Mouse (Mus musculus): ENCODE data around the gene Dnm3. TPM values are rescaled to one million over a fixed set of nuclear protein-coding genes. Genes with fewer than 3 reads are reported as not detected.

Gene Dnm3
- polyA plus RNA-seq, 1 experiment from 2014 or later = 3.3 TPM

- DNase-seq (ENCODE audit: low spot score) = no peak
- Histone ChIP-seq H3K36me3 (ENCODE audit: control insufficient read depth, insufficient read depth, low read length) (no peaks in the 10 kb centered on the region), H3K4me3 (ENCODE audit: low read depth, low read length) (no peak overlapping the region), H3K9me3 (ENCODE audit: control insufficient read depth, low read length) (no peaks in the 10 kb centered on the region), H3K4me2 (no peak overlapping the region), H3K9ac (ENCODE audit: low read depth, low read length) (no peak overlapping the region), H3K27me3 (replicated peaks; ENCODE audit: control insufficient read depth, insufficient read depth, low read length) (no peaks in the 10 kb centered on the region), H3K4me1 (replicated peaks; ENCODE audit: control insufficient read depth, insufficient read depth, low read length) (peaks cover 3% of the 10 kb centered on the region), H3K27ac (ENCODE audit: low read depth, low read length) (peak overlapping the region; percentile 49; the same call in 1 of the 2 replicates)
- no peak for ATAC-seq (replicated peaks; ENCODE audit: low FRiP score)
- 69% methylated on average over 8 of the region's 8 CpGs for WGBS
Measured at GRCm38 (mm10) chr1:162043788-162044717, 433.8 kb downstream of the Dnm3 start.

GRCm38 (mm10) chr1:162043216-162043615, 434.6 kb downstream of the Dnm3 start:
- no peaks in the 10 kb centered on the region for H3K27me3 ChIP-seq (replicated peaks; ENCODE audit: control insufficient read depth, insufficient read depth, low read length)
- no peak for DNase-seq (ENCODE audit: low spot score)
- H3K9me3 ChIP-seq (ENCODE audit: control insufficient read depth, low read length) = no peaks in the 10 kb centered on the region
- H3K4me3 ChIP-seq (ENCODE audit: low read depth, low read length) = no peak overlapping the region
- peaks cover 3% of the 10 kb centered on the region for H3K4me1 ChIP-seq (replicated peaks; ENCODE audit: control insufficient read depth, insufficient read depth, low read length)
- 78% methylated on average over 1 of the region's 1 CpGs for WGBS
- no peak for ATAC-seq (replicated peaks; ENCODE audit: low FRiP score)
- no peak overlapping the region for H3K9ac ChIP-seq (ENCODE audit: low read depth, low read length)
- H3K36me3 ChIP-seq (ENCODE audit: control insufficient read depth, insufficient read depth, low read length) = no peaks in the 10 kb centered on the region
- no peak overlapping the region for H3K27ac ChIP-seq (ENCODE audit: low read depth, low read length)
- no peak overlapping the region for H3K4me2 ChIP-seq

GRCm38 (mm10) chr1:162042384-162042783, 435.4 kb downstream of the Dnm3 start:
- Histone ChIP-seq H3K36me3 (ENCODE audit: control insufficient read depth, insufficient read depth, low read length) (no peaks in the 10 kb centered on the region), H3K9ac (ENCODE audit: low read depth, low read length) (no peak overlapping the region), H3K4me1 (replicated peaks; ENCODE audit: control insufficient read depth, insufficient read depth, low read length) (peaks cover 7% of the 10 kb centered on the region), H3K27ac (ENCODE audit: low read depth, low read length) (no peak overlapping the region), H3K9me3 (ENCODE audit: control insufficient read depth, low read length) (no peaks in the 10 kb centered on the region), H3K4me3 (ENCODE audit: low read depth, low read length) (no peak overlapping the region), H3K4me2 (no peak overlapping the region), H3K27me3 (replicated peaks; ENCODE audit: control insufficient read depth, insufficient read depth, low read length) (no peaks in the 10 kb centered on the region)
- ATAC-seq (replicated peaks; ENCODE audit: low FRiP score) = no peak
- 78% methylated on average over 5 of the region's 5 CpGs for WGBS
- DNase-seq (ENCODE audit: low spot score) = no peak

- no peak; the same call in 1 of the 2 replicates for ATAC-seq (replicated peaks; ENCODE audit: low FRiP score)
- H3K9ac ChIP-seq (ENCODE audit: low read depth, low read length) = no peak overlapping the region
- WGBS = 69% methylated on average over 6 of the region's 6 CpGs
- no peak for DNase-seq (ENCODE audit: low spot score)
- H3K4me1 ChIP-seq (replicated peaks; ENCODE audit: control insufficient read depth, insufficient read depth, low read length) = peaks cover 7% of the 10 kb centered on the region
- H3K4me2 ChIP-seq = no peak overlapping the region
- H3K4me3 ChIP-seq (ENCODE audit: low read depth, low read length) = no peak overlapping the region
- no peaks in the 10 kb centered on the region for H3K36me3 ChIP-seq (ENCODE audit: control insufficient read depth, insufficient read depth, low read length)
- 0 out of 2 replicates have a peak overlapping the region, but pooled peaks have one; percentile 1 for H3K27ac ChIP-seq (ENCODE audit: low read depth, low read length)
- H3K9me3 ChIP-seq (ENCODE audit: control insufficient read depth, low read length) = no peaks in the 10 kb centered on the region
- no peaks in the 10 kb centered on the region for H3K27me3 ChIP-seq (replicated peaks; ENCODE audit: control insufficient read depth, insufficient read depth, low read length)
Measured at GRCm38 (mm10) chr1:162040490-162041274, 437.2 kb downstream of the Dnm3 start.

GRCm38 (mm10) chr1:162039808-162040207, 438.0 kb downstream of the Dnm3 start:
- ATAC-seq (replicated peaks; ENCODE audit: low FRiP score) = no peak
- Histone ChIP-seq H3K4me1 (replicated peaks; ENCODE audit: control insufficient read depth, insufficient read depth, low read length) (peaks cover 7% of the 10 kb centered on the region), H3K9ac (ENCODE audit: low read depth, low read length) (no peak overlapping the region), H3K4me2 (no peak overlapping the region), H3K36me3 (ENCODE audit: control insufficient read depth, insufficient read depth, low read length) (no peaks in the 10 kb centered on the region), H3K9me3 (ENCODE audit: control insufficient read depth, low read length) (no peaks in the 10 kb centered on the region), H3K4me3 (ENCODE audit: low read depth, low read length) (no peak overlapping the region), H3K27me3 (replicated peaks; ENCODE audit: control insufficient read depth, insufficient read depth, low read length) (no peaks in the 10 kb centered on the region), H3K27ac (ENCODE audit: low read depth, low read length) (peak overlapping the region; percentile 21; the same call in 1 of the 2 replicates)
- DNase-seq (ENCODE audit: low spot score) = no peak
- 56% methylated on average over 7 of the region's 7 CpGs for WGBS

GRCm38 (mm10) chr1:162039011-162039595, 438.7 kb downstream of the Dnm3 start:
- H3K4me2 ChIP-seq = no peak overlapping the region
- peaks cover 7% of the 10 kb centered on the region for H3K4me1 ChIP-seq (replicated peaks; ENCODE audit: control insufficient read depth, insufficient read depth, low read length)
- ATAC-seq (replicated peaks; ENCODE audit: low FRiP score) = no peak
- H3K9ac ChIP-seq (ENCODE audit: low read depth, low read length) = no peak overlapping the region
- no peak overlapping the region for H3K27ac ChIP-seq (ENCODE audit: low read depth, low read length)
- H3K36me3 ChIP-seq (ENCODE audit: control insufficient read depth, insufficient read depth, low read length) = no peaks in the 10 kb centered on the region
- H3K9me3 ChIP-seq (ENCODE audit: control insufficient read depth, low read length) = no peaks in the 10 kb centered on the region
- 62% methylated on average over 9 of the region's 9 CpGs for WGBS
- H3K4me3 ChIP-seq (ENCODE audit: low read depth, low read length) = no peak overlapping the region
- H3K27me3 ChIP-seq (replicated peaks; ENCODE audit: control insufficient read depth, insufficient read depth, low read length) = no peaks in the 10 kb centered on the region
- DNase-seq (ENCODE audit: low spot score) = no peak

- 48% methylated on average over 5 of the region's 5 CpGs for WGBS
Measured at GRCm38 (mm10) chr1:162038431-162038830, 439.4 kb downstream of the Dnm3 start.

GRCm38 (mm10) chr1:162037968-162038421, 439.8 kb downstream of the Dnm3 start:
- H3K4me1 ChIP-seq (replicated peaks; ENCODE audit: control insufficient read depth, insufficient read depth, low read length) = peaks cover 7% of the 10 kb centered on the region
- H3K4me2 ChIP-seq = no peak overlapping the region

More at GRCm38 (mm10) chr1:162038431-162038830, 439.4 kb downstream of the Dnm3 start:
- H3K4me1 ChIP-seq (replicated peaks; ENCODE audit: control insufficient read depth, insufficient read depth, low read length) = peaks cover 7% of the 10 kb centered on the region
- H3K27me3 ChIP-seq (replicated peaks; ENCODE audit: control insufficient read depth, insufficient read depth, low read length) = no peaks in the 10 kb centered on the region
- H3K9me3 ChIP-seq (ENCODE audit: control insufficient read depth, low read length) = no peaks in the 10 kb centered on the region
- DNase-seq (ENCODE audit: low spot score) (no peak), ATAC-seq (replicated peaks; ENCODE audit: low FRiP score) (no peak)
- H3K27ac ChIP-seq (ENCODE audit: low read depth, low read length) = no peak overlapping the region
- no peaks in the 10 kb centered on the region for H3K36me3 ChIP-seq (ENCODE audit: control insufficient read depth, insufficient read depth, low read length)
- no peak overlapping the region for H3K9ac ChIP-seq (ENCODE audit: low read depth, low read length)
- no peak overlapping the region for H3K4me2 ChIP-seq
- H3K4me3 ChIP-seq (ENCODE audit: low read depth, low read length) = no peak overlapping the region

More at GRCm38 (mm10) chr1:162037968-162038421, 439.8 kb downstream of the Dnm3 start:
- H3K36me3 ChIP-seq (ENCODE audit: control insufficient read depth, insufficient read depth, low read length) = no peaks in the 10 kb centered on the region
- no peaks in the 10 kb centered on the region for H3K27me3 ChIP-seq (replicated peaks; ENCODE audit: control insufficient read depth, insufficient read depth, low read length)
- H3K4me3 ChIP-seq (ENCODE audit: low read depth, low read length) = no peak overlapping the region
- ATAC-seq (replicated peaks; ENCODE audit: low FRiP score) (no peak), DNase-seq (ENCODE audit: low spot score) (no peak)
- H3K9me3 ChIP-seq (ENCODE audit: control insufficient read depth, low read length) = no peaks in the 10 kb centered on the region
- WGBS = 78% methylated on average over 10 of the region's 10 CpGs
- H3K27ac ChIP-seq (ENCODE audit: low read depth, low read length) = no peak overlapping the region
- no peak overlapping the region for H3K9ac ChIP-seq (ENCODE audit: low read depth, low read length)

Data from liver, embryonic 11.5 days (tissue).